Mouse (Mus musculus): ENCODE results near the gene Prim2. TPM values are rescaled to one million over a fixed set of nuclear protein-coding genes. Genes with fewer than 3 reads are reported as not detected.

Prim2 gene
- polyA plus RNA-seq, 1 experiment from 2014 or later = 34.4 TPM

GRCm38 (mm10) chr1:33523223-33523622, 146.4 kb downstream of the Prim2 start:
- Histone ChIP-seq H3K4me2 (no peak overlapping the region), H3K9me3 (replicated peaks) (no peaks in the 10 kb centered on the region), H3K9ac (no peak overlapping the region), H3K36me3 (replicated peaks) (no peaks in the 10 kb centered on the region), H3K27me3 (no peaks in the 10 kb centered on the region), H3K4me3 (replicated peaks) (no peak overlapping the region), H3K27ac (replicated peaks) (no peak overlapping the region), H3K4me1 (replicated peaks) (no peaks in the 10 kb centered on the region)
- 84% methylated on average over 5 of the region's 5 CpGs for WGBS (ENCODE audit: insufficient replicate concordance)
- no peak for ATAC-seq (ENCODE audit: insufficient read depth)

GRCm38 (mm10) chr1:33515124-33515523, 154.5 kb downstream of the Prim2 start:
- Histone ChIP-seq H3K36me3 (replicated peaks) (peaks cover 22% of the 10 kb centered on the region), H3K27ac (replicated peaks) (no peak overlapping the region), H3K9ac (no peak overlapping the region), H3K27me3 (no peaks in the 10 kb centered on the region), H3K4me1 (replicated peaks) (no peaks in the 10 kb centered on the region), H3K9me3 (replicated peaks) (no peaks in the 10 kb centered on the region), H3K4me3 (replicated peaks) (no peak overlapping the region), H3K4me2 (no peak overlapping the region)
- no peak for ATAC-seq (ENCODE audit: insufficient read depth)
- WGBS (ENCODE audit: insufficient replicate concordance) = 79% methylated on average over 8 of the region's 8 CpGs

GRCm38 (mm10) chr1:33511310-33511709, 158.3 kb downstream of the Prim2 start:
- no peaks in the 10 kb centered on the region for H3K4me1 ChIP-seq (replicated peaks)
- no peak for ATAC-seq (ENCODE audit: insufficient read depth)
- WGBS (ENCODE audit: insufficient replicate concordance) = 84% methylated on average over 4 of the region's 4 CpGs
- H3K27me3 ChIP-seq = no peaks in the 10 kb centered on the region
- no peak overlapping the region for H3K9ac ChIP-seq
- H3K4me3 ChIP-seq (replicated peaks) = no peak overlapping the region
- H3K36me3 ChIP-seq (replicated peaks) = peaks cover 31% of the 10 kb centered on the region
- H3K27ac ChIP-seq (replicated peaks) = no peak overlapping the region
- H3K4me2 ChIP-seq = no peak overlapping the region
- no peaks in the 10 kb centered on the region for H3K9me3 ChIP-seq (replicated peaks)

GRCm38 (mm10) chr1:33504371-33504770, 165.2 kb downstream of the Prim2 start:
- Histone ChIP-seq H3K4me3 (replicated peaks) (no peak overlapping the region), H3K4me1 (replicated peaks) (peaks cover 8% of the 10 kb centered on the region; the same call in 1 of the 2 replicates), H3K9me3 (replicated peaks) (no peaks in the 10 kb centered on the region), H3K27me3 (no peaks in the 10 kb centered on the region), H3K36me3 (replicated peaks) (peaks cover 11% of the 10 kb centered on the region), H3K27ac (replicated peaks) (no peak overlapping the region), H3K4me2 (no peak overlapping the region), H3K9ac (no peak overlapping the region)
- 84% methylated on average over 5 of the region's 5 CpGs for WGBS (ENCODE audit: insufficient replicate concordance)
- no peak for ATAC-seq (ENCODE audit: insufficient read depth)

- 34% methylated on average over 7 of the region's 7 CpGs for WGBS (ENCODE audit: insufficient replicate concordance)
- ATAC-seq (ENCODE audit: insufficient read depth) = no peak
These were observed 166.7 kb downstream of the Prim2 start for GRCm38 (mm10) chr1:33502890-33503289.

GRCm38 (mm10) chr1:33502298-33502697, 167.3 kb downstream of the Prim2 start:
- ATAC-seq (ENCODE audit: insufficient read depth) = no peak
- no peaks in the 10 kb centered on the region for H3K27me3 ChIP-seq
- peaks cover 8% of the 10 kb centered on the region; the same call in 1 of the 2 replicates for H3K4me1 ChIP-seq (replicated peaks)
- no peak overlapping the region for H3K9ac ChIP-seq
- 58% methylated on average over 1 of the region's 1 CpGs for WGBS (ENCODE audit: insufficient replicate concordance)
- H3K4me2 ChIP-seq = no peak overlapping the region
- H3K9me3 ChIP-seq (replicated peaks) = no peaks in the 10 kb centered on the region
- peaks cover 6% of the 10 kb centered on the region for H3K36me3 ChIP-seq (replicated peaks)
- no peak overlapping the region for H3K27ac ChIP-seq (replicated peaks)
- H3K4me3 ChIP-seq (replicated peaks) = no peak overlapping the region

More at GRCm38 (mm10) chr1:33502890-33503289, 166.7 kb downstream of the Prim2 start:
- Histone ChIP-seq H3K9ac (no peak overlapping the region), H3K4me3 (replicated peaks) (no peak overlapping the region), H3K4me1 (replicated peaks) (peaks cover 8% of the 10 kb centered on the region; the same call in 1 of the 2 replicates), H3K4me2 (no peak overlapping the region), H3K27me3 (no peaks in the 10 kb centered on the region), H3K27ac (replicated peaks) (no peak overlapping the region), H3K9me3 (replicated peaks) (no peaks in the 10 kb centered on the region), H3K36me3 (replicated peaks) (peaks cover 6% of the 10 kb centered on the region)

GRCm38 (mm10) chr1:33500111-33500510, 169.5 kb downstream of the Prim2 start:
- no peak overlapping the region for H3K9ac ChIP-seq
- no peaks in the 10 kb centered on the region for H3K9me3 ChIP-seq (replicated peaks)
- H3K36me3 ChIP-seq (replicated peaks) = peaks cover 6% of the 10 kb centered on the region
- H3K27ac ChIP-seq (replicated peaks) = no peak overlapping the region
- ATAC-seq (ENCODE audit: insufficient read depth) = no peak
- H3K4me2 ChIP-seq = no peak overlapping the region
- H3K27me3 ChIP-seq = no peaks in the 10 kb centered on the region
- 83% methylated on average over 9 of the region's 9 CpGs for WGBS (ENCODE audit: insufficient replicate concordance)
- H3K4me3 ChIP-seq (replicated peaks) = no peak overlapping the region
- peaks cover 8% of the 10 kb centered on the region; the same call in 1 of the 2 replicates for H3K4me1 ChIP-seq (replicated peaks)

GRCm38 (mm10) chr1:33499603-33500002, 170.0 kb downstream of the Prim2 start:
- no peak overlapping the region for H3K27ac ChIP-seq (replicated peaks)
- no peak overlapping the region for H3K9ac ChIP-seq
- no peak overlapping the region for H3K4me2 ChIP-seq
- no peaks in the 10 kb centered on the region for H3K27me3 ChIP-seq
- H3K36me3 ChIP-seq (replicated peaks) = peaks cover 6% of the 10 kb centered on the region
- ATAC-seq (ENCODE audit: insufficient read depth) = peak; percentile 25; the same call in 1 of the 2 replicates
- H3K9me3 ChIP-seq (replicated peaks) = no peaks in the 10 kb centered on the region
- no peak overlapping the region for H3K4me3 ChIP-seq (replicated peaks)
- 37% methylated on average over 4 of the region's 4 CpGs for WGBS (ENCODE audit: insufficient replicate concordance)
- peaks cover 8% of the 10 kb centered on the region; the same call in 1 of the 2 replicates for H3K4me1 ChIP-seq (replicated peaks)

GRCm38 (mm10) chr1:33496128-33496527, 173.5 kb downstream of the Prim2 start:
- H3K4me2 ChIP-seq = no peak overlapping the region
- WGBS (ENCODE audit: insufficient replicate concordance) = 75% methylated on average over 4 of the region's 4 CpGs
- H3K36me3 ChIP-seq (replicated peaks) = no peaks in the 10 kb centered on the region
- H3K27ac ChIP-seq (replicated peaks) = no peak overlapping the region
- H3K9me3 ChIP-seq (replicated peaks) = no peaks in the 10 kb centered on the region
- H3K9ac ChIP-seq = no peak overlapping the region
- H3K4me3 ChIP-seq (replicated peaks) = no peak overlapping the region
- H3K27me3 ChIP-seq = no peaks in the 10 kb centered on the region
- peaks cover 8% of the 10 kb centered on the region; the same call in 1 of the 2 replicates for H3K4me1 ChIP-seq (replicated peaks)
- ATAC-seq (ENCODE audit: insufficient read depth) = no peak

GRCm38 (mm10) chr1:33495586-33495985, 174.0 kb downstream of the Prim2 start:
- H3K27ac ChIP-seq (replicated peaks) = no peak overlapping the region
- no peaks in the 10 kb centered on the region for H3K36me3 ChIP-seq (replicated peaks)
- no peaks in the 10 kb centered on the region for H3K27me3 ChIP-seq
- ATAC-seq (ENCODE audit: insufficient read depth) = no peak
- H3K9ac ChIP-seq = no peak overlapping the region
- no peak overlapping the region for H3K4me3 ChIP-seq (replicated peaks)
- no peak overlapping the region for H3K4me2 ChIP-seq
- H3K4me1 ChIP-seq (replicated peaks) = peaks cover 8% of the 10 kb centered on the region; the same call in 1 of the 2 replicates
- no peaks in the 10 kb centered on the region for H3K9me3 ChIP-seq (replicated peaks)
- WGBS (ENCODE audit: insufficient replicate concordance) = 76% methylated on average over 3 of the region's 3 CpGs

GRCm38 (mm10) chr1:33495203-33495553, 174.4 kb downstream of the Prim2 start:
- Histone ChIP-seq H3K9me3 (replicated peaks) (no peaks in the 10 kb centered on the region), H3K4me3 (replicated peaks) (no peak overlapping the region), H3K36me3 (replicated peaks) (no peaks in the 10 kb centered on the region), H3K4me1 (replicated peaks) (peaks cover 5% of the 10 kb centered on the region; the same call in 1 of the 2 replicates), H3K9ac (no peak overlapping the region), H3K27me3 (no peaks in the 10 kb centered on the region), H3K27ac (replicated peaks) (no peak overlapping the region), H3K4me2 (no peak overlapping the region)
- WGBS (ENCODE audit: insufficient replicate concordance) = 86% methylated on average over 8 of the region's 8 CpGs
- no peak for ATAC-seq (ENCODE audit: insufficient read depth)

- no peak for ATAC-seq (ENCODE audit: insufficient read depth)
- H3K36me3 ChIP-seq (replicated peaks) = no peaks in the 10 kb centered on the region
- H3K4me3 ChIP-seq (replicated peaks) = no peak overlapping the region
- no peak overlapping the region for H3K27ac ChIP-seq (replicated peaks)
- H3K4me1 ChIP-seq (replicated peaks) = 0 out of 2 replicates have a peak, but pooled peaks cover under 1% of the 10 kb centered on the region
- WGBS (ENCODE audit: insufficient replicate concordance) = 65% methylated on average over 2 of the region's 2 CpGs
- no peaks in the 10 kb centered on the region for H3K27me3 ChIP-seq
- no peak overlapping the region for H3K4me2 ChIP-seq
- H3K9me3 ChIP-seq (replicated peaks) = no peaks in the 10 kb centered on the region
- no peak overlapping the region for H3K9ac ChIP-seq
These were observed 174.9 kb downstream of the Prim2 start for GRCm38 (mm10) chr1:33494524-33495202.

Measured in liver, embryonic 15.5 days (tissue).